Mouse (Mus musculus) thymus, adult 2 months (tissue): ENCODE measurements at regions not wholly inside any gene's neighbourhood (a gene's known extent, or its start where the extent isn't known, plus 50 kb on each side); places are given as distances from the start of the nearest gene placed in this dataset.

ENCODE experiments used
- CTCF ChIP-seq: fragments of 200-500 bp; IDR thresholded peaks from 2 replicates; pipeline ENCODE4 v1.5.1; 2012; ENCODE audit warnings: mild to moderate bottlenecking, control low read depth, low read length, moderate library complexity, borderline replicate concordance; ENCODE audit not compliant: control insufficient read depth, poor library complexity, insufficient read depth; ENCODE audit errors: extremely low read depth
- POLR2A ChIP-seq: fragments of 200-500 bp; IDR thresholded peaks from 2 replicates; pipeline ENCODE4 v1.6.1; 2012; ENCODE audit warnings: mild to moderate bottlenecking, low read length, control low read depth, moderate library complexity; ENCODE audit not compliant: control insufficient read depth, poor library complexity, insufficient read depth; ENCODE audit errors: extremely low read depth

GRCm38 (mm10) chr9:72219892-72220291 is 54.8 kb upstream of the Zfp280d start:
- TF ChIP-seq CTCF: no peak
- no peak for TF ChIP-seq POLR2A
